17 mouse cellular contexts compared by ENCODE assay signal in genomic region chr3:42571877-42572459, GRCm38 (mm10).
DNase-seq lines count a peak whose midpoint lies in the region; ATAC-seq and TF ChIP-seq lines count a peak whose summit lies in the region.
"Had no signal": no experiment of that assay in that cellular context is flagged by ENCODE, and none has a peak within 500 bp of the region (broad histone marks: within the 10 kb centered on the region; RNA-seq: fewer than 3 reads in every experiment).

No protein-coding gene starts in this region.

- DNase-seq in embryonic facial prominence, embryonic 14.5 days (ENCODE audit: low spot score) = peak; percentile 6
- DNase-seq in embryonic facial prominence, embryonic 10.5 days (ENCODE audit: low spot score) = no peak
- no peak for DNase-seq in hindbrain, embryonic 14.5 days (ENCODE audit: low spot score)
- DNase-seq in midbrain, postnatal 0 days (ENCODE audit: low spot score) = peak; percentile 44
- no peak for DNase-seq in urinary bladder, adult 2 months (ENCODE audit: low spot score)
- no peak for DNase-seq in gastrocnemius, adult 2 months
- DNase-seq: adrenal gland, postnatal 25 days; B cell, adult 2 months; heart, adult 11 months; heart, postnatal 36 days; kidney, postnatal 25 days had no signal

- no peak overlapping the region for H3K4me3 ChIP-seq in embryonic facial prominence, embryonic 14.5 days (ENCODE audit: low read depth, low read length)
- H3K4me3 ChIP-seq in embryonic facial prominence, embryonic 10.5 days = no peak overlapping the region
- no peak overlapping the region for H3K4me3 ChIP-seq in forebrain, embryonic 12.5 days (replicated peaks)
- no peak overlapping the region for H3K4me3 ChIP-seq in hindbrain, embryonic 14.5 days (replicated peaks; ENCODE audit: low read length)
- H3K4me3 ChIP-seq in midbrain, postnatal 0 days (ENCODE audit: low read depth, low read length) = no peak overlapping the region
- no peak overlapping the region for H3K4me3 ChIP-seq in gastrocnemius, adult 2 months
- H3K4me3 ChIP-seq: embryonic facial prominence, embryonic 13.5 days; heart, embryonic 13.5 days; limb, embryonic 13.5 days had no signal

- no peaks in the 10 kb centered on the region for H3K27me3 ChIP-seq in embryonic facial prominence, embryonic 14.5 days (replicated peaks; ENCODE audit: control insufficient read depth, insufficient read depth, low read length)
- H3K27me3 ChIP-seq in embryonic facial prominence, embryonic 10.5 days (replicated peaks; ENCODE audit: low read depth, poor library complexity, severe bottlenecking) = no peaks in the 10 kb centered on the region
- H3K27me3 ChIP-seq in forebrain, embryonic 12.5 days = no peaks in the 10 kb centered on the region
- H3K27me3 ChIP-seq in hindbrain, embryonic 14.5 days (ENCODE audit: control insufficient read depth, insufficient read depth, low read length) = no peaks in the 10 kb centered on the region
- no peaks in the 10 kb centered on the region for H3K27me3 ChIP-seq in midbrain, postnatal 0 days (ENCODE audit: insufficient read depth, low read length)
- H3K27me3 ChIP-seq: embryonic facial prominence, embryonic 13.5 days; heart, embryonic 13.5 days; limb, embryonic 13.5 days had no signal

- H3K4me2 ChIP-seq in embryonic facial prominence, embryonic 14.5 days (ENCODE audit: low read depth, low read length) = no peak overlapping the region
- no peak overlapping the region for H3K4me2 ChIP-seq in forebrain, embryonic 12.5 days
- no peak overlapping the region for H3K4me2 ChIP-seq in hindbrain, embryonic 14.5 days (replicated peaks)
- no peak overlapping the region for H3K4me2 ChIP-seq in midbrain, postnatal 0 days (ENCODE audit: low read depth, low read length, poor library complexity, severe bottlenecking)
- H3K4me2 ChIP-seq: embryonic facial prominence, embryonic 13.5 days; heart, embryonic 13.5 days; limb, embryonic 13.5 days had no signal

- no peaks in the 10 kb centered on the region for H3K36me3 ChIP-seq in embryonic facial prominence, embryonic 14.5 days (ENCODE audit: control insufficient read depth, insufficient read depth, low read length)
- no peaks in the 10 kb centered on the region for H3K36me3 ChIP-seq in embryonic facial prominence, embryonic 10.5 days (replicated peaks)
- H3K36me3 ChIP-seq in forebrain, embryonic 12.5 days (replicated peaks) = no peaks in the 10 kb centered on the region
- H3K36me3 ChIP-seq in hindbrain, embryonic 14.5 days (replicated peaks; ENCODE audit: control insufficient read depth, insufficient read depth) = no peaks in the 10 kb centered on the region
- no peaks in the 10 kb centered on the region for H3K36me3 ChIP-seq in midbrain, postnatal 0 days (ENCODE audit: insufficient read depth, low read length)
- H3K36me3 ChIP-seq: embryonic facial prominence, embryonic 13.5 days; heart, embryonic 13.5 days; limb, embryonic 13.5 days had no signal

- no peak for ATAC-seq in embryonic facial prominence, embryonic 14.5 days (ENCODE audit: low read depth)
- ATAC-seq in forebrain, embryonic 12.5 days (ENCODE audit: low FRiP score) = peak; percentile 52; the same call in 1 of the 2 replicates
- no peak for ATAC-seq in hindbrain, embryonic 14.5 days (ENCODE audit: low FRiP score)
- no peak for ATAC-seq in midbrain, postnatal 0 days (ENCODE audit: low FRiP score)
- ATAC-seq: intestine, postnatal 0 days had no signal

- H3K9ac ChIP-seq in embryonic facial prominence, embryonic 14.5 days (ENCODE audit: low read depth, low read length) = no peak overlapping the region
- H3K9ac ChIP-seq in forebrain, embryonic 12.5 days = no peak overlapping the region
- H3K9ac ChIP-seq in hindbrain, embryonic 14.5 days = no peak overlapping the region
- H3K9ac ChIP-seq in midbrain, postnatal 0 days (replicated peaks; ENCODE audit: low read length, poor library complexity, severe bottlenecking) = no peak overlapping the region
- H3K9ac ChIP-seq: embryonic facial prominence, embryonic 13.5 days; heart, embryonic 13.5 days; limb, embryonic 13.5 days; liver, embryonic 14.5 days had no signal

- no peak for TF ChIP-seq CTCF in midbrain, postnatal 0 days (IDR thresholded peaks at IDR 0.05)
- no peak for TF ChIP-seq CTCF in gastrocnemius, adult 2 months (IDR thresholded peaks at IDR 0.05)

- no peak overlapping the region for H3K27ac ChIP-seq in embryonic facial prominence, embryonic 14.5 days (replicated peaks; ENCODE audit: low read depth, low read length)
- H3K27ac ChIP-seq in embryonic facial prominence, embryonic 10.5 days (replicated peaks) = no peak overlapping the region
- H3K27ac ChIP-seq in forebrain, embryonic 12.5 days = no peak overlapping the region
- H3K27ac ChIP-seq in hindbrain, embryonic 14.5 days = 0 out of 2 replicates have a peak overlapping the region, but pooled peaks have one; percentile 38
- H3K27ac ChIP-seq in midbrain, postnatal 0 days (ENCODE audit: low read depth, low read length) = no peak overlapping the region
- no peak overlapping the region for H3K27ac ChIP-seq in gastrocnemius, adult 2 months
- H3K27ac ChIP-seq: embryonic facial prominence, embryonic 13.5 days; heart, embryonic 13.5 days; limb, embryonic 13.5 days; liver, embryonic 14.5 days had no signal

- intact Hi-C loops in gastrocnemius, adult 2 months (cut with DNase I) = no loop called here

- WGBS in embryonic facial prominence, embryonic 14.5 days = 29% methylated on average over 3 of the region's 3 CpGs
- 23% methylated on average over 3 of the region's 3 CpGs for WGBS in embryonic facial prominence, embryonic 10.5 days
- WGBS in forebrain, embryonic 12.5 days = 11% methylated on average over 3 of the region's 3 CpGs
- 13% methylated on average over 3 of the region's 3 CpGs for WGBS in hindbrain, embryonic 14.5 days
- 15% methylated on average over 3 of the region's 3 CpGs for WGBS in midbrain, postnatal 0 days

- no peaks in the 10 kb centered on the region for H3K9me3 ChIP-seq in embryonic facial prominence, embryonic 14.5 days (ENCODE audit: control insufficient read depth, low read length)
- no peaks in the 10 kb centered on the region for H3K9me3 ChIP-seq in embryonic facial prominence, embryonic 10.5 days
- no peaks in the 10 kb centered on the region for H3K9me3 ChIP-seq in forebrain, embryonic 12.5 days
- H3K9me3 ChIP-seq in hindbrain, embryonic 14.5 days (ENCODE audit: control insufficient read depth, low read length) = no peaks in the 10 kb centered on the region
- no peaks in the 10 kb centered on the region for H3K9me3 ChIP-seq in midbrain, postnatal 0 days (ENCODE audit: low read length)
- H3K9me3 ChIP-seq: embryonic facial prominence, embryonic 13.5 days; heart, embryonic 13.5 days; limb, embryonic 13.5 days had no signal

- no peaks in the 10 kb centered on the region for H3K4me1 ChIP-seq in embryonic facial prominence, embryonic 14.5 days (ENCODE audit: control insufficient read depth, insufficient read depth, low read length)
- H3K4me1 ChIP-seq in embryonic facial prominence, embryonic 10.5 days = peaks cover 6% of the 10 kb centered on the region
- peaks cover 16% of the 10 kb centered on the region for H3K4me1 ChIP-seq in forebrain, embryonic 12.5 days
- H3K4me1 ChIP-seq in hindbrain, embryonic 14.5 days (replicated peaks; ENCODE audit: control insufficient read depth, insufficient read depth, low read length) = peaks cover 10% of the 10 kb centered on the region; the same call in 1 of the 2 replicates
- no peaks in the 10 kb centered on the region; the same call in 1 of the 2 replicates for H3K4me1 ChIP-seq in midbrain, postnatal 0 days (ENCODE audit: insufficient read depth, low read length)
- H3K4me1 ChIP-seq: heart, embryonic 13.5 days had no signal

Comparison
In these comparisons a context has a peak if more than half of its experiments do, and no peak if none do; other contexts are left out.
1. DNase-seq: peak in embryonic facial prominence, embryonic 14.5 days (single experiment) and midbrain, postnatal 0 days (single experiment); none in embryonic facial prominence, embryonic 10.5 days (single experiment), hindbrain, embryonic 14.5 days (single experiment), urinary bladder, adult 2 months (single experiment) and gastrocnemius, adult 2 months (single experiment).